In the genomic region with DNA sequence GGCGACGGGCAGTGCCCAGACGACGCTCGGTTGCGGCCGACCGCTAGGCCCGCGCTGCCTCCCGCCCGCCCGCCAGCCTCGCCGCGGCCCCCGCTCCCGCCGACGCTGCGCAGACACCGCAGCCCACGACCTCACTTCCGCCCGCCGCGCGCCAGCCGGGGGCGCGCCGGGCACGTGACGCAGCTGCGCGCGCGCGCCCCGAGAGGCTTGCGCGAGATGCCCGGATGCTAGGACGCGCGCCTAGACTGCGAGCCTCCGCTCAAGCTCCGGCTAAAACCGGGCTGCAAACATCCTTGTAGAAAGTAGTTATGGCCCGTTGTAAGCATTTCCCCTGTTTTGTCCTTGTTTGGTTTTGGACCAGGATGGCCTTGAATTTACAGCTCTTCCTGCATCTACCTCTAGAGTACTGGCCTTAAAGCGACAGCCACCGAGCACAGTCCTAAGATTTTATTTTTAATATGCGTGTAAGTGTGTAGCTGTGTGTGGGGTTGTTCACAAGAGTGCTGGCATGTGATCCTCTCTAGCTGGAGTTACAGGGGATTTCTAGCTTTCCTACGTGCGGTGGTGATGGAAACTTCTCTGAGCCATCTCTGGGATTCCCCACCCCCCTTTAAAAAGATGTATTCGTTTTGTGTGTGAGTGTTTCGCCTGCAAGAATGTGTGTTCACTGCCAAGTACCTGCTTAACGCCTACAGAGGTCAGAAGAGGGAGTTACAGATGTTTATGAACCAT, we compare ENCODE assay signal across 8 mouse cellular contexts. TPM values are rescaled to one million over a fixed set of nuclear protein-coding genes. Genes with fewer than 3 reads are reported as not detected.
DNase-seq lines count a peak whose midpoint lies in the region; ATAC-seq and TF ChIP-seq lines count a peak whose summit lies in the region.

A gene (minus strand): TSS at position 179 of the 732 bp plus-strand sequence.

- no peaks in the 10 kb centered on the region for H3K27me3 ChIP-seq in Patski
- H3K27me3 ChIP-seq in hindbrain, embryonic 14.5 days (ENCODE audit: control insufficient read depth, insufficient read depth, low read length) = no peaks in the 10 kb centered on the region

- H3K4me3 ChIP-seq in hindbrain, embryonic 14.5 days (replicated peaks; ENCODE audit: low read length) = peak within 1 kb of the TSS; percentile 55

- no peaks in the 10 kb centered on the region for H3K9me3 ChIP-seq in hindbrain, embryonic 14.5 days (ENCODE audit: control insufficient read depth, low read length)

- ATAC-seq in Patski = peak; percentile 89
- peak; percentile 91 for ATAC-seq in hindbrain, embryonic 14.5 days (ENCODE audit: low FRiP score)

- peaks cover 29% of the 10 kb centered on the region for H3K4me1 ChIP-seq in hindbrain, embryonic 14.5 days (replicated peaks; ENCODE audit: control insufficient read depth, insufficient read depth, low read length)

- peak within 1 kb of the TSS; percentile 98 for H3K27ac ChIP-seq in hindbrain, embryonic 14.5 days

- CTCF ChIA-PET in Patski (lab: Charles Lee) = interaction anchor here (1.1 kb wide), 1 partner anchor 17 kb away, joined by 3 read pairs; no protein-coding TSS in a partner anchor

- in situ Hi-C loops in Patski (cut with MboI; ENCODE audit: low pct_unique_long_range_greater_than_20kb) = loop anchor here (25.0 kb wide), 1 partner anchor 1081 kb away; a partner anchor contains a TSS

- WGBS in hindbrain, embryonic 14.5 days = 1% methylated on average over 42 of the region's 59 CpGs

- no peak for TF ChIP-seq CTCF in Patski (IDR thresholded peaks at IDR 0.05)

- H3K36me3 ChIP-seq in hindbrain, embryonic 14.5 days (replicated peaks; ENCODE audit: control insufficient read depth, insufficient read depth) = no peaks in the 10 kb centered on the region

- peak within 1 kb of the TSS; percentile 73 for H3K9ac ChIP-seq in hindbrain, embryonic 14.5 days

- peak within 1 kb of the TSS; percentile 80 for H3K4me2 ChIP-seq in hindbrain, embryonic 14.5 days (replicated peaks)

- DNase-seq in Patski (ENCODE audit: low read depth, low spot score) = no peak
- peak; percentile 92 to 95 for DNase-seq in cerebellum, postnatal 14 days
- DNase-seq in frontal cortex, postnatal 25 days (ENCODE audit: low spot score in 2 of 2) = peak; percentile 72 to 78
- peak; percentile 97 for DNase-seq in hindbrain, embryonic 14.5 days (ENCODE audit: low spot score)
- DNase-seq in layer of hippocampus, postnatal 36 days = peak; percentile 87
- DNase-seq in lung, postnatal 36 days = peak; percentile 91
- DNase-seq in retina, postnatal 1 day = peak; percentile 94
- peak; percentile 64 to 81 for DNase-seq in urinary bladder, adult 18-20 months (ENCODE audit: low spot score in 2 of 2)

- POLR2A ChIA-PET in Patski (lab: Charles Lee) = interaction anchor here (4.1 kb wide), 1 partner anchor 8 kb away, joined by 14 read pairs; a partner anchor contains a TSS

RNA-seq across cellular contexts. Expression of the gene that starts here (rescaled TPM):
- polyA plus RNA-seq in Patski (2021) = 107 TPM
- polyA plus RNA-seq in hindbrain, embryonic 14.5 days (2014; fragmentation: Nextera tagmentation; extraction: Ambion mirVana) = 114 and 129 TPM in 2 replicates
- 100 to 1,000 TPM; 226 to 227 TPM for total RNA-seq in layer of hippocampus, postnatal 36 days (2021)
